Mouse (Mus musculus): ENCODE data around the gene Atp1b2.

The Atp1b2 gene

GRCm38 (mm10) chr11:69606832-69607231, 1.1 kb upstream of the Atp1b2 start:
- no peak for DNase-seq

- no peak for DNase-seq
Observed at GRCm38 (mm10) chr11:69606491-69606795, 701 bp upstream of the Atp1b2 start.

- DNase-seq = peak in 1 of 2 experiments; percentile 25
Observed at GRCm38 (mm10) chr11:69604795-69605664, 712 bp downstream of the Atp1b2 start.

GRCm38 (mm10) chr11:69604347-69604746, 1.4 kb downstream of the Atp1b2 start:
- DNase-seq = no peak

GRCm38 (mm10) chr11:69603516-69603915, 2.2 kb downstream of the Atp1b2 start:
- DNase-seq = peak; percentile 23 to 48

- DNase-seq = no peak
Observed at GRCm38 (mm10) chr11:69601768-69602167, 4.0 kb downstream of the Atp1b2 start.

- peak; percentile 53 to 71 for DNase-seq
Observed at GRCm38 (mm10) chr11:69600098-69600497, 5.6 kb downstream of the Atp1b2 start.

DNA sequence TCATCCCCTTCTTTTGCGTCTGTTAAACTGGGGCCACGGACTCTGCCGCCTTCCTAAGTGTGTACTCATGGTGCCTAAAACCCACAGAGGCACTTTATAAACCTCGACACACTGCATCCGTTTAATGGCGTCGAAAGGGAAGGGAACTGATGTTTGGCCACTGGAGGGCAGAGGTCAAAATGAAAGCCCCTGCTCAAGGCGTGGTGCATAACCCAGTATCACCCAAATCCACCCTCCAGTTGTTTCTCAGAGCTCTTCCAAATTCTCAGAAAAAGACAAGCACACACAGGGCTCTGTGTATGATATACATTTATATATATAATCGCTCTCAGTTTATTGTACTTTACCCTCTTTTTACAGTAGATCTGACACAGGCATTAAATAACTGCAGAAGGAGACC, 6.3 kb downstream of the Atp1b2 start:
- DNase-seq = no peak

- DNase-seq = no peak
Observed at GRCm38 (mm10) chr11:69594853-69595252, 10.9 kb downstream of the Atp1b2 start.

- no peak for DNase-seq
Observed at GRCm38 (mm10) chr11:69592799-69593198, 12.9 kb downstream of the Atp1b2 start.

DNA sequence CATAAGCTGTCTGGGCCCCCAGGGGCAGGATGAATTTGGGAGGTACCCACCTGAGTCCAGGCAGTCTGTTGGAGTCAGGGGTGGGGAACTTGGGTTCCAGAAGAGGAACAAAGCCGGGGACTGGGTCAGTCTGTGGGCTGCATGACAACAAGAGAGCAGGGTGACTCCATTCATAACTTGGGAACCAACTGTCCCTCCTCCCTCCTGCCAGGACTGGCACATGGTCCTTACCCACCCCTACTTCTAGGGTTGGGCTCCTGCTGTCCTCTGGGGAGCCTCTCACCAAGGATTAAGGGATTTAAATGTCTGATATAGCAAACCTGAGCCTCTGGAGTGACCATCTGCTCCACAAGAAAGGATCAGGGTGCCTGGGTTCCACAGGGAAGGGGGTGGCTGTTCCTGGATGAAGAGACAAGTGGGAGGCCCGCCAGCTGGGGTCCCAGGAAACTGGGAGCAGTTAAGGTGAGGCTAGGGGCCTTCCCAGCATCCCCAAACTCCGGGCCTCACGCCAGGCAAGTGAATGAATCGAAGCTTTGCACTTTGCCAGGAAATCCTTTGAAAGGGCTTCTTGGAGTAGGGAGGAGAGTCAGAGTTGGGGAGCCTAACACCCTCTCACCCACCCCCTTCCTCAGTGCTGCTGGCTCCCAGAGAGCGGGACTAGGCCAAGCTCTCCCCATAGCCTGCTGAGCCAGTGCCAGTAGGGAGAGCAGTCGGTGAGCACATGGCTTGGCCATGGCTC, 13.7 kb downstream of the Atp1b2 start:
- DNase-seq = no peak

- no peak for DNase-seq
Observed at GRCm38 (mm10) chr11:69591424-69591823, 14.3 kb downstream of the Atp1b2 start.

DNA sequence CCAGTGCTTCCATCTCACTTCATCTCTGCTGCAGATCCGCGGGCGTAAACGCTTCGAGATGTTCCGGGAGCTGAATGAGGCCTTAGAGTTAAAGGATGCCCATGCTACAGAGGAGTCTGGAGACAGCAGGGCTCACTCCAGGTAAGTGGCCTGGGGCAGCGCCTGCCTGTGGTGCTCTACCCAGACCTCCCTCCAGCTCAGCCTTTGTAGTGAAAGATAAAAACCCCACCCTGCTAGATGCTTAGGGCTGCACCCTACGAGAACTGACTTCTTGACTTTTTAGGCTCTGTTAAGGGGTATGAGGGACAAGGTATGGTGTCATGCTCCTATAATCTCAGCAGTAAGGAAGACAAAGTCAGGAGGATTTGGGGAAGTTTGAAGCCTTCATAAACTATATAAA, 15.1 kb downstream of the Atp1b2 start:
- DNase-seq = no peak

DNA sequence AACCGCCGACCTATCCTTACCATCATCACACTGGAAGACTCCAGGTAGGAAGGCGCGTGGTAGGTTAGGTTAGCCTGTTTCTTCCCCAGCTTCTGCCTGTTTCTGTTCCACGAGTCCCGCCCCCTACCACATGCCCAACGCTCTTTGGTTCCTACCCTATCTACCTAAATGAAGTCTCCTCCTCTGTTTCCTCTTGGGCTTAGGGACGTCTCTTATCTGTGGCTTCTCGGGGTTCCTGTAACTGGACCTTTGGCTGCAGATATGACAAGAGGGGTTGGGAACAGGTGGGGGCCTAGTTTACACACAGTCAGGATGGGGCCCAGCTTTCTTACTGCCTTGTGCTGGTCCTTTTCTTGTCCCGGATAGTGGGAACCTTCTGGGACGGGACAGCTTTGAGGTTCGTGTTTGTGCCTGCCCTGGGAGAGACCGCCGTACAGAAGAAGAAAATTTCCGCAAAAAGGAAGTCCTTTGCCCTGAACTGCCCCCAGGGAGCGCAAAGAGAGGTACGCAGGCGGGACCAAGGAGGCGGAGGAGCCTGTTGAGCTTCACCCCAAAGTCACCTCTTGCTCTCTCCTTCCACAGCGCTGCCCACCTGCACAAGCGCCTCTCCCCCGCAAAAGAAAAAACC, 16.4 kb downstream of the Atp1b2 start:
- no peak for DNase-seq

- DNase-seq = no peak
Observed at GRCm38 (mm10) chr11:69585718-69586325, 19.9 kb downstream of the Atp1b2 start.

- no peak for DNase-seq
Observed at GRCm38 (mm10) chr11:69584937-69585336, 20.8 kb downstream of the Atp1b2 start.

GRCm38 (mm10) chr11:69584008-69584407, 21.7 kb downstream of the Atp1b2 start:
- no peak for DNase-seq

GRCm38 (mm10) chr11:69582230-69582805, 23.4 kb downstream of the Atp1b2 start:
- no peak for DNase-seq

- DNase-seq = peak in 1 of 2 experiments; percentile 10
Observed at GRCm38 (mm10) chr11:69581814-69582213, 23.9 kb downstream of the Atp1b2 start.

- peak; percentile 95 to 96 for DNase-seq
Observed at GRCm38 (mm10) chr11:69581147-69581688, 24.5 kb downstream of the Atp1b2 start.

DNA sequence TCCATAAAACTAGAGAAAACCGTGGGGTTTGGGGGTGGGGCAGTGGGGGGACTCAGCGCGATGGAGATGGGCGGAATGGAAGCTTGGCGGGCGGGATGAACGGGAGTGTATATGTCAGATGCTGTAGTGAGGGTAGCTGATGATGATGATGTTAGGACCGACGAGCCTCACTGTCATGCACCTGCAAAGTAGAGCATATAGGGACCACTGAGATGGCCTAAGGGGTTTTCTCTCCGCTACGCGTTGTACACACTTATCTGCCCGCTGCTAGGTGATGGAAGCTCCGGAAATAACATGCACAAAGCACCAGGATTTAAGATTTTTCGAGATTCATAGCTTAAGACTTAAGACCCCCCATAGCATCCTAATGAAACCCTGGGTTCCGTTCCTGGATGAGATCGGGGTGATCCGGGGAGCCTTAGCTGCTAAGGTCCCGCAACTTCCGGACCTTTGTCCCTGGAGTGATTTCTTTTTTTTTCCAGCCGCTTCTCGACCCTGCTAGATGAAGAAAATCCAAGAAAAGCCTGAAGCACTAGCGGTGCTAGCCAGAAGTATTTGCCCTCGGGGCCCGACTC, 25.1 kb downstream of the Atp1b2 start:
- DNase-seq = no peak

- peak; percentile 93 to 97 for DNase-seq
Observed at GRCm38 (mm10) chr11:69580091-69580514, 25.6 kb downstream of the Atp1b2 start, which contains the start of the genes Wrap53 and Trp53. Gene Wrap53, minus strand, starts transcription at chr11:69580255. Gene Trp53, plus strand, starts transcription at chr11:69580359.
